Mouse (Mus musculus): ENCODE measurements around the gene Trim46. TPM values are rescaled to one million over a fixed set of nuclear protein-coding genes. Genes with fewer than 3 reads are reported as not detected.
"Not testable (repeated sequence)": the region's sequence is repeated elsewhere in the genome, so short reads cannot be mapped to it uniquely, and the experiment has no call there.

The Trim46 gene
- total RNA-seq, 2 experiments from 2014 or later: 86.7 to 93.7 TPM

GRCm38 (mm10) chr3:89232614-89233013 is 13.5 kb downstream of the Trim46 start:
- no peak for DNase-seq

- DNase-seq: no peak
Observed at GRCm38 (mm10) chr3:89231772-89232275, 14.3 kb downstream of the Trim46 start.

- no peak for DNase-seq
Observed at GRCm38 (mm10) chr3:89231345-89231744, 14.8 kb downstream of the Trim46 start.

GRCm38 (mm10) chr3:89230561-89230960 is 15.5 kb downstream of the Trim46 start:
- no peak for DNase-seq

GRCm38 (mm10) chr3:89229276-89229675 is 16.8 kb downstream of the Trim46 start:
- no peak for DNase-seq

GRCm38 (mm10) chr3:89228836-89229235 is 17.3 kb downstream of the Trim46 start, which contains the start of gene Muc1:
Gene Muc1 (plus strand): TSS chr3:89229057.
- no peak for DNase-seq

- peak; percentile 85 to 87 for DNase-seq
Observed at GRCm38 (mm10) chr3:89228180-89228549, 17.9 kb downstream of the Trim46 start.

- peak; percentile 91 to 93 for DNase-seq
Observed at GRCm38 (mm10) chr3:89227307-89228179, 18.6 kb downstream of the Trim46 start.

GRCm38 (mm10) chr3:89226900-89227299 is 19.2 kb downstream of the Trim46 start, which contains the start of gene Mtx1:
Gene Mtx1 (minus strand): TSS chr3:89227088.
- DNase-seq: no peak

GRCm38 (mm10) chr3:89226361-89226760 is 19.7 kb downstream of the Trim46 start:
- no peak for DNase-seq

GRCm38 (mm10) chr3:89225918-89226317 is 20.2 kb downstream of the Trim46 start:
- DNase-seq: no peak

GRCm38 (mm10) chr3:89225321-89225815 is 20.7 kb downstream of the Trim46 start:
- DNase-seq: no peak

- no peak for DNase-seq
Observed at GRCm38 (mm10) chr3:89224796-89225195, 21.3 kb downstream of the Trim46 start.

- DNase-seq: no peak
Observed at GRCm38 (mm10) chr3:89221167-89221566, 24.9 kb downstream of the Trim46 start.

- DNase-seq: no peak
Observed at GRCm38 (mm10) chr3:89219546-89219945, 26.6 kb downstream of the Trim46 start.

- DNase-seq: no peak
Observed at GRCm38 (mm10) chr3:89218271-89218670, 27.8 kb downstream of the Trim46 start.

- not testable (repeated sequence) for DNase-seq
Observed at GRCm38 (mm10) chr3:89216407-89216806, 29.7 kb downstream of the Trim46 start.

- peak; percentile 79 to 81 for DNase-seq
Observed at GRCm38 (mm10) chr3:89215853-89216252, 30.3 kb downstream of the Trim46 start.

GRCm38 (mm10) chr3:89214681-89215411 is 31.3 kb downstream of the Trim46 start, which contains the start of gene Thbs3:
Gene Thbs3 (plus strand): TSS chr3:89215180.
- DNase-seq: no peak

- DNase-seq: peak; percentile 91 to 93
Observed at GRCm38 (mm10) chr3:89213803-89214530, 32.1 kb downstream of the Trim46 start.

- no peak for DNase-seq
Observed at GRCm38 (mm10) chr3:89210731-89211130, 35.4 kb downstream of the Trim46 start.

- no peak for DNase-seq
Observed at GRCm38 (mm10) chr3:89210162-89210561, 35.9 kb downstream of the Trim46 start.
